Mouse (Mus musculus) kidney, embryonic 15.5 days (tissue): ENCODE data around the gene Chpf2. TPM values are rescaled to one million over a fixed set of nuclear protein-coding genes. Genes with fewer than 3 reads are reported as not detected.
A peak's percentile ranks its signal among the peaks of the same experiment; 100 is the strongest.

Experiments used
- ATAC-seq: fragments of 200-750 bp; cut with Nextera tagmentation; replicated peaks from 2 replicates; pipeline ENCODE4 v1.8.0; 2017; ENCODE audit warnings: moderate TSS enrichment; ENCODE audit not compliant: low FRiP score
- H3K27ac ChIP-seq: fragments of 300-500 bp; sonication (generic); 2 replicates; pipeline ENCODE4 v1.5.1; 2015; ENCODE audit warnings: mild to moderate bottlenecking, inconsistent platforms
- H3K27me3 ChIP-seq: fragments of 300-500 bp; sonication (generic); 2 replicates; pipeline ENCODE4 v1.6.1; 2015; ENCODE audit warnings: inconsistent platforms
- H3K36me3 ChIP-seq: fragments of 300-500 bp; sonication (generic); 2 replicates; pipeline ENCODE4 v1.6.1; 2015; ENCODE audit warnings: inconsistent platforms
- H3K4me1 ChIP-seq: fragments of 300-500 bp; sonication (generic); 2 replicates; pipeline ENCODE4 v1.6.1; 2015; ENCODE audit warnings: inconsistent platforms
- H3K4me2 ChIP-seq: fragments of 300-500 bp; sonication (generic); 2 replicates; pipeline ENCODE4 v1.6.1; 2015; ENCODE audit warnings: moderate library complexity, mild to moderate bottlenecking, inconsistent platforms
- H3K4me3 ChIP-seq: fragments of 300-500 bp; sonication (generic); replicated peaks from 2 replicates; pipeline ENCODE4 v1.5.1; 2015; ENCODE audit warnings: mild to moderate bottlenecking, inconsistent platforms
- H3K9ac ChIP-seq: fragments of 300-500 bp; sonication (generic); 2 replicates; pipeline ENCODE4 v1.6.1; 2015; ENCODE audit warnings: mild to moderate bottlenecking, inconsistent platforms
- H3K9me3 ChIP-seq: fragments of 300-500 bp; sonication (generic); replicated peaks from 2 replicates; pipeline ENCODE4 v1.6.1; 2016; ENCODE audit warnings: inconsistent platforms
- WGBS: fragments of 180-500 bp; shearing (Covaris S2); methylation state at CpG from one replicate; pipeline ENCODE4 v1.1.7; 2015; ENCODE audit warnings: mixed read lengths; 5-methylcytosine and 5-hydroxymethylcytosine counted together
- polyA plus RNA-seq: library from polyadenylated mRNA; unstranded; fragments of >200 nt; fragmentation: Nextera tagmentation; extraction: Ambion mirVana; gene quantifications from 2 replicates; pipeline ENCODE4 v1.2.1, GENCODE M21; 2015

The Chpf2 gene
- polyA plus RNA-seq, 1 experiment from 2014 or later, result 24.7 TPM

GRCm38 (mm10) chr5:24593230-24593629, 6.7 kb downstream of the Chpf2 start:
- Histone ChIP-seq H3K4me1 (peaks cover 44% of the 10 kb centered on the region), H3K4me3 (no peak overlapping the region), H3K36me3 (peaks cover 72% of the 10 kb centered on the region), H3K9me3 (no peaks in the 10 kb centered on the region), H3K9ac (no peak overlapping the region), H3K4me2 (no peak overlapping the region), H3K27ac (no peak overlapping the region), H3K27me3 (peaks cover 5% of the 10 kb centered on the region; the same call in 1 of the 2 replicates)
- no peak for ATAC-seq
- WGBS, result 82% methylated on average over 10 of the region's 10 CpGs

- WGBS, result 71% methylated on average over 10 of the region's 10 CpGs
- Histone ChIP-seq H3K27me3 (peaks cover 6% of the 10 kb centered on the region; the same call in 1 of the 2 replicates), H3K27ac (no peak overlapping the region), H3K9me3 (no peaks in the 10 kb centered on the region), H3K4me1 (peaks cover 46% of the 10 kb centered on the region), H3K9ac (no peak overlapping the region), H3K36me3 (peaks cover 65% of the 10 kb centered on the region), H3K4me2 (no peak overlapping the region), H3K4me3 (no peak overlapping the region)
- no peak for ATAC-seq
These were observed 7.4 kb downstream of the Chpf2 start for GRCm38 (mm10) chr5:24593928-24594327.

GRCm38 (mm10) chr5:24594346-24594745, 7.8 kb downstream of the Chpf2 start:
- no peak for ATAC-seq
- no peak overlapping the region for H3K9ac ChIP-seq
- no peak overlapping the region for H3K4me2 ChIP-seq
- H3K9me3 ChIP-seq, result no peaks in the 10 kb centered on the region
- H3K4me1 ChIP-seq, result peaks cover 50% of the 10 kb centered on the region
- H3K36me3 ChIP-seq, result peaks cover 61% of the 10 kb centered on the region
- H3K4me3 ChIP-seq, result no peak overlapping the region
- peaks cover 6% of the 10 kb centered on the region; the same call in 1 of the 2 replicates for H3K27me3 ChIP-seq
- 94% methylated on average over 5 of the region's 5 CpGs for WGBS
- H3K27ac ChIP-seq, result no peak overlapping the region

- WGBS, result 94% methylated on average over 5 of the region's 5 CpGs
- Histone ChIP-seq H3K9me3 (no peaks in the 10 kb centered on the region), H3K4me2 (no peak overlapping the region), H3K9ac (no peak overlapping the region), H3K27ac (no peak overlapping the region), H3K27me3 (peaks cover 6% of the 10 kb centered on the region; the same call in 1 of the 2 replicates), H3K4me3 (no peak overlapping the region), H3K4me1 (peaks cover 52% of the 10 kb centered on the region), H3K36me3 (peaks cover 52% of the 10 kb centered on the region)
- ATAC-seq, result no peak
These were observed 8.7 kb downstream of the Chpf2 start for GRCm38 (mm10) chr5:24595261-24595660.

- no peak overlapping the region for H3K27ac ChIP-seq
- peaks cover 6% of the 10 kb centered on the region; the same call in 1 of the 2 replicates for H3K27me3 ChIP-seq
- H3K4me2 ChIP-seq, result no peak overlapping the region
- H3K9ac ChIP-seq, result no peak overlapping the region
- no peaks in the 10 kb centered on the region for H3K9me3 ChIP-seq
- 67% methylated on average over 14 of the region's 14 CpGs for WGBS
- no peak for ATAC-seq
- H3K4me3 ChIP-seq, result no peak overlapping the region
- peaks cover 51% of the 10 kb centered on the region for H3K36me3 ChIP-seq
- peaks cover 56% of the 10 kb centered on the region for H3K4me1 ChIP-seq
These were observed 9.3 kb downstream of the Chpf2 start for GRCm38 (mm10) chr5:24595786-24596380.

- Histone ChIP-seq H3K36me3 (peaks cover 45% of the 10 kb centered on the region), H3K27me3 (peaks cover 6% of the 10 kb centered on the region; the same call in 1 of the 2 replicates), H3K9me3 (no peaks in the 10 kb centered on the region), H3K27ac (no peak overlapping the region), H3K9ac (0 out of 2 replicates have a peak overlapping the region, but pooled peaks have one; percentile 1), H3K4me1 (peaks cover 55% of the 10 kb centered on the region), H3K4me3 (no peak overlapping the region), H3K4me2 (no peak overlapping the region; the same call in 1 of the 2 replicates)
- ATAC-seq, result no peak
- 21% methylated on average over 11 of the region's 11 CpGs for WGBS
These were observed 10.1 kb downstream of the Chpf2 start for GRCm38 (mm10) chr5:24596519-24597171.

- Histone ChIP-seq H3K36me3 (peaks cover 39% of the 10 kb centered on the region), H3K4me2 (no peak overlapping the region), H3K27me3 (peaks cover 6% of the 10 kb centered on the region; the same call in 1 of the 2 replicates), H3K27ac (peak overlapping the region; percentile 25; the same call in 1 of the 2 replicates), H3K9me3 (no peaks in the 10 kb centered on the region), H3K9ac (0 out of 2 replicates have a peak overlapping the region, but pooled peaks have one; percentile 1), H3K4me3 (no peak overlapping the region), H3K4me1 (peaks cover 53% of the 10 kb centered on the region)
- no peak for ATAC-seq
- 57% methylated on average over 2 of the region's 2 CpGs for WGBS
These were observed 10.7 kb downstream of the Chpf2 start for GRCm38 (mm10) chr5:24597221-24597728.

- peaks cover 6% of the 10 kb centered on the region; the same call in 1 of the 2 replicates for H3K27me3 ChIP-seq
- H3K4me3 ChIP-seq, result peak overlapping the region; percentile 53
- WGBS, result 23% methylated on average over 15 of the region's 15 CpGs
- peak overlapping the region; percentile 63 for H3K9ac ChIP-seq
- peak overlapping the region; percentile 34; the same call in 1 of the 2 replicates for H3K27ac ChIP-seq
- no peaks in the 10 kb centered on the region for H3K9me3 ChIP-seq
- H3K4me2 ChIP-seq, result peak overlapping the region; percentile 98
- ATAC-seq, result no peak
- peaks cover 31% of the 10 kb centered on the region for H3K36me3 ChIP-seq
- peaks cover 56% of the 10 kb centered on the region for H3K4me1 ChIP-seq
These were observed 11.5 kb downstream of the Chpf2 start for GRCm38 (mm10) chr5:24597901-24598569.

GRCm38 (mm10) chr5:24598570-24599006, 12.0 kb downstream of the Chpf2 start:
- Histone ChIP-seq H3K4me2 (peak overlapping the region; percentile 98), H3K36me3 (peaks cover 26% of the 10 kb centered on the region), H3K4me1 (peaks cover 61% of the 10 kb centered on the region), H3K27me3 (peaks cover 6% of the 10 kb centered on the region; the same call in 1 of the 2 replicates), H3K9me3 (no peaks in the 10 kb centered on the region), H3K27ac (peak overlapping the region; percentile 34; the same call in 1 of the 2 replicates), H3K9ac (peak overlapping the region; percentile 63), H3K4me3 (peak overlapping the region; percentile 53)
- WGBS, result 0% methylated on average over 40 of the region's 41 CpGs
- ATAC-seq, result peak; percentile 29

- peak overlapping the region; percentile 53 for H3K4me3 ChIP-seq
- H3K27me3 ChIP-seq, result peaks cover 6% of the 10 kb centered on the region; the same call in 1 of the 2 replicates
- 0 out of 2 replicates have a peak overlapping the region, but pooled peaks have one; percentile 63 for H3K9ac ChIP-seq
- H3K4me1 ChIP-seq, result peaks cover 67% of the 10 kb centered on the region
- 13% methylated on average over 8 of the region's 8 CpGs for WGBS
- ATAC-seq, result no peak
- H3K36me3 ChIP-seq, result peaks cover 20% of the 10 kb centered on the region
- H3K9me3 ChIP-seq, result no peaks in the 10 kb centered on the region
- 0 out of 2 replicates have a peak overlapping the region, but pooled peaks have one; percentile 34 for H3K27ac ChIP-seq
- peak overlapping the region; percentile 98 for H3K4me2 ChIP-seq
These were observed 12.6 kb downstream of the Chpf2 start for GRCm38 (mm10) chr5:24599137-24599536.

GRCm38 (mm10) chr5:24600236-24600635, 13.7 kb downstream of the Chpf2 start:
- Histone ChIP-seq H3K4me1 (peaks cover 74% of the 10 kb centered on the region), H3K9me3 (no peaks in the 10 kb centered on the region), H3K4me3 (peak overlapping the region; percentile 66), H3K9ac (no peak overlapping the region), H3K4me2 (peak overlapping the region; percentile 90), H3K27ac (no peak overlapping the region), H3K36me3 (peaks cover 9% of the 10 kb centered on the region), H3K27me3 (peaks cover 6% of the 10 kb centered on the region; the same call in 1 of the 2 replicates)
- 74% methylated on average over 2 of the region's 2 CpGs for WGBS
- no peak for ATAC-seq
